Mouse (Mus musculus) kidney, embryonic 15.5 days (tissue): ENCODE results near the gene Iqcf4. TPM values are rescaled to one million over a fixed set of nuclear protein-coding genes. Genes with fewer than 3 reads are reported as not detected.
"Not testable (repeated sequence)": the region's sequence is repeated elsewhere in the genome, so short reads cannot be mapped to it uniquely, and the experiment has no call there.

ENCODE experiments used
- ATAC-seq: fragments of 200-750 bp; cut with Nextera tagmentation; replicated peaks from 2 replicates; pipeline ENCODE4 v1.8.0; 2017; ENCODE audit warnings: moderate TSS enrichment; ENCODE audit not compliant: low FRiP score
- H3K27ac ChIP-seq: fragments of 300-500 bp; sonication (generic); 2 replicates; pipeline ENCODE4 v1.5.1; 2015; ENCODE audit warnings: mild to moderate bottlenecking, inconsistent platforms
- H3K27me3 ChIP-seq: fragments of 300-500 bp; sonication (generic); 2 replicates; pipeline ENCODE4 v1.6.1; 2015; ENCODE audit warnings: inconsistent platforms
- H3K36me3 ChIP-seq: fragments of 300-500 bp; sonication (generic); 2 replicates; pipeline ENCODE4 v1.6.1; 2015; ENCODE audit warnings: inconsistent platforms
- H3K4me1 ChIP-seq: fragments of 300-500 bp; sonication (generic); 2 replicates; pipeline ENCODE4 v1.6.1; 2015; ENCODE audit warnings: inconsistent platforms
- H3K4me2 ChIP-seq: fragments of 300-500 bp; sonication (generic); 2 replicates; pipeline ENCODE4 v1.6.1; 2015; ENCODE audit warnings: moderate library complexity, mild to moderate bottlenecking, inconsistent platforms
- H3K4me3 ChIP-seq: fragments of 300-500 bp; sonication (generic); replicated peaks from 2 replicates; pipeline ENCODE4 v1.5.1; 2015; ENCODE audit warnings: mild to moderate bottlenecking, inconsistent platforms
- H3K9ac ChIP-seq: fragments of 300-500 bp; sonication (generic); 2 replicates; pipeline ENCODE4 v1.6.1; 2015; ENCODE audit warnings: mild to moderate bottlenecking, inconsistent platforms
- H3K9me3 ChIP-seq: fragments of 300-500 bp; sonication (generic); replicated peaks from 2 replicates; pipeline ENCODE4 v1.6.1; 2016; ENCODE audit warnings: inconsistent platforms
- WGBS: fragments of 180-500 bp; shearing (Covaris S2); methylation state at CpG from one replicate; pipeline ENCODE4 v1.1.7; 2015; ENCODE audit warnings: mixed read lengths; 5-methylcytosine and 5-hydroxymethylcytosine counted together
- polyA plus RNA-seq: library from polyadenylated mRNA; unstranded; fragments of >200 nt; fragmentation: Nextera tagmentation; extraction: Ambion mirVana; gene quantifications from 2 replicates; pipeline ENCODE4 v1.2.1, GENCODE M21; 2015

Iqcf4 gene
- polyA plus RNA-seq: not detected in 2 replicates

GRCm38 (mm10) chr9:106570896-106571295 is at the start of gene Iqcf4:
Gene Iqcf4 (minus strand): TSS chr9:106570996.
- H3K4me1 ChIP-seq: 0 out of 2 replicates have a peak, but pooled peaks cover 3% of the 10 kb centered on the region
- no peaks in the 10 kb centered on the region for H3K9me3 ChIP-seq
- no peak within 1 kb of the TSS for H3K9ac ChIP-seq
- ATAC-seq: no peak
- H3K4me2 ChIP-seq: no peak within 1 kb of the TSS
- H3K36me3 ChIP-seq: no peaks in the 10 kb centered on the region
- no peak within 1 kb of the TSS for H3K4me3 ChIP-seq
- H3K27me3 ChIP-seq: no peaks in the 10 kb centered on the region
- no peak within 1 kb of the TSS for H3K27ac ChIP-seq
- WGBS: 83% methylated on average over 7 of the region's 7 CpGs

DNA sequence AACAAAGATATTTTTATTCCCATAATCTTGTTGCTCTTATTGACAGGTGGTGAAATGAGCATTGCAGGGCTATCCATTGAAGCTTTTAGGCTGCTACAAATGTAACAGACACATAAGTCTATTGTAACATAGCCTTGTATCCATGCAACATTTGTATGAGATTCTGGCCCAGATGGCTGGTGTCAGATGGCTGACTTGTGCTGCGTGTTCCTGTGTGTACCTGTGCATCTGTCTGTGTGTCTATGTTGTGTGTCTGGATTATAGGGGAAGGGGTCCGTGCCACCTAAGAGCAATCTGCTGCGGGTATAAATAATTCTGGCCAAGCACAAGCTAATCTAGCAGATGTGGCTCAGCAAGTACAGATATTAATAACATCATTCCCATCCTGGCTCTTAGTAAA is 46.7 kb upstream of the Iqcf4 start:
- no peak for ATAC-seq
- Histone ChIP-seq H3K4me3 (no peak overlapping the region), H3K36me3 (no peaks in the 10 kb centered on the region), H3K9me3 (no peaks in the 10 kb centered on the region), H3K4me2 (no peak overlapping the region), H3K27me3 (no peaks in the 10 kb centered on the region), H3K9ac (no peak overlapping the region), H3K27ac (no peak overlapping the region), H3K4me1 (no peaks in the 10 kb centered on the region)
- 93% methylated on average over 3 of the region's 3 CpGs for WGBS

GRCm38 (mm10) chr9:106616306-106616705 is 45.5 kb upstream of the Iqcf4 start:
- no peak for ATAC-seq
- WGBS: 80% methylated on average over 9 of the region's 9 CpGs
- no peak overlapping the region for H3K27ac ChIP-seq
- no peak overlapping the region for H3K4me2 ChIP-seq
- no peaks in the 10 kb centered on the region for H3K36me3 ChIP-seq
- H3K27me3 ChIP-seq: no peaks in the 10 kb centered on the region
- H3K4me1 ChIP-seq: no peaks in the 10 kb centered on the region
- no peaks in the 10 kb centered on the region for H3K9me3 ChIP-seq
- no peak overlapping the region for H3K9ac ChIP-seq
- H3K4me3 ChIP-seq: no peak overlapping the region

DNA sequence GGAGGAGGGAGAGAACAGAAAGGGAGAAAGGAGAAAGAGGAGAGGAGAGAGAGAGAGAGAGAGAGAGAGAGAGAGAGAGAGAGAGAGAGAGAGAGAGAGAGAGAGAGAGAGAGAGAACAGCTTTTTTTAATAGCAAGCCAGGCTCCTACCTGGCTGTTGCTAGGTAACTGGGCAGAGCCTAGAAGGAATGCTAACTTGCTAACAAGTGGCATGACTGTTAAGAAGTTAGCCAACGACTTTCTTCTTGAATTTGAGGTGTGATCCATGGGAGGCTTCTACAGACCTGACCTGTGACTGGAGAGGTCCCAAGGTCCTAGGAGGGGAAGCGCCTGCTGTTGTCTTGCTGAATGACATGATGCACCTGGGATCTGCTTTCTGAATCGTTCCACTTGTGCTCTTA is 43.8 kb upstream of the Iqcf4 start:
- H3K36me3 ChIP-seq: no peaks in the 10 kb centered on the region
- H3K4me3 ChIP-seq: no peak overlapping the region
- H3K9me3 ChIP-seq: no peaks in the 10 kb centered on the region
- 26% methylated on average over 3 of the region's 3 CpGs for WGBS
- H3K4me1 ChIP-seq: no peaks in the 10 kb centered on the region
- H3K9ac ChIP-seq: no peak overlapping the region
- no peak overlapping the region for H3K4me2 ChIP-seq
- no peak for ATAC-seq
- H3K27ac ChIP-seq: no peak overlapping the region
- no peaks in the 10 kb centered on the region for H3K27me3 ChIP-seq

DNA sequence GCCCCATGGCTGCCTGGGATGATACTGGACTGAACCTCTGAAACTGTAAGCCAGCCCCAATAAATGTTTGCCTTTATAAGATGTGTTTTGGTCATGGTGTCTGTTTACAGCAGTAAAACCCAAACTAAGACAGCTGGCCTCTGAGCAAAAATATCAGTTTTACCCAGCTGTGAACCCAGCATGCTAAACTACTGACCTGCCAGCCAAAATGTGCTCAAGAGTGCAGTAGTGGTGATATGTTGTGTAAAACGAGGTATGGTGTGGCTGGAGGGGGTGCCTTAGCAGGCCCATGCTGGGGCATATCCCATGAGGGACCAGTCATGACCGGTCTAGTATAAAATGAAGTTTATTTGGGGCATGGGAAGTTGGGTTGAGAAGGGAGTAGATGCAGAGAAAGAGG is 43.2 kb upstream of the Iqcf4 start:
- Histone ChIP-seq H3K9me3 (no peaks in the 10 kb centered on the region), H3K27me3 (no peaks in the 10 kb centered on the region), H3K4me1 (no peaks in the 10 kb centered on the region), H3K9ac (no peak overlapping the region), H3K36me3 (no peaks in the 10 kb centered on the region), H3K27ac (no peak overlapping the region), H3K4me3 (no peak overlapping the region), H3K4me2 (no peak overlapping the region)
- no peak for ATAC-seq
- 63% methylated on average over 2 of the region's 2 CpGs for WGBS

- H3K36me3 ChIP-seq: no peaks in the 10 kb centered on the region
- H3K9me3 ChIP-seq: no peaks in the 10 kb centered on the region
- H3K4me2 ChIP-seq: no peak overlapping the region
- no peak overlapping the region for H3K4me3 ChIP-seq
- no peaks in the 10 kb centered on the region for H3K27me3 ChIP-seq
- no peak overlapping the region for H3K27ac ChIP-seq
- ATAC-seq: no peak
- WGBS: 82% methylated on average over 4 of the region's 4 CpGs
- no peaks in the 10 kb centered on the region for H3K4me1 ChIP-seq
- H3K9ac ChIP-seq: no peak overlapping the region
Observed at GRCm38 (mm10) chr9:106610727-106611126, 39.9 kb upstream of the Iqcf4 start.

- no peak overlapping the region for H3K27ac ChIP-seq
- H3K4me1 ChIP-seq: no peaks in the 10 kb centered on the region
- no peak overlapping the region for H3K4me2 ChIP-seq
- no peaks in the 10 kb centered on the region for H3K27me3 ChIP-seq
- H3K36me3 ChIP-seq: no peaks in the 10 kb centered on the region
- H3K9me3 ChIP-seq: no peaks in the 10 kb centered on the region
- no peak overlapping the region for H3K4me3 ChIP-seq
- no peak overlapping the region for H3K9ac ChIP-seq
- WGBS: 31% methylated on average over 8 of the region's 8 CpGs
- ATAC-seq: no peak
Observed at GRCm38 (mm10) chr9:106600546-106600945, 29.8 kb upstream of the Iqcf4 start.

GRCm38 (mm10) chr9:106598466-106598865 is 27.7 kb upstream of the Iqcf4 start:
- H3K9me3 ChIP-seq: no peaks in the 10 kb centered on the region
- no peak overlapping the region for H3K4me3 ChIP-seq
- no peak overlapping the region for H3K9ac ChIP-seq
- H3K4me1 ChIP-seq: no peaks in the 10 kb centered on the region
- no peak overlapping the region for H3K27ac ChIP-seq
- 42% methylated on average over 7 of the region's 7 CpGs for WGBS
- no peak for ATAC-seq
- no peaks in the 10 kb centered on the region for H3K27me3 ChIP-seq
- no peak overlapping the region for H3K4me2 ChIP-seq
- H3K36me3 ChIP-seq: no peaks in the 10 kb centered on the region

DNA sequence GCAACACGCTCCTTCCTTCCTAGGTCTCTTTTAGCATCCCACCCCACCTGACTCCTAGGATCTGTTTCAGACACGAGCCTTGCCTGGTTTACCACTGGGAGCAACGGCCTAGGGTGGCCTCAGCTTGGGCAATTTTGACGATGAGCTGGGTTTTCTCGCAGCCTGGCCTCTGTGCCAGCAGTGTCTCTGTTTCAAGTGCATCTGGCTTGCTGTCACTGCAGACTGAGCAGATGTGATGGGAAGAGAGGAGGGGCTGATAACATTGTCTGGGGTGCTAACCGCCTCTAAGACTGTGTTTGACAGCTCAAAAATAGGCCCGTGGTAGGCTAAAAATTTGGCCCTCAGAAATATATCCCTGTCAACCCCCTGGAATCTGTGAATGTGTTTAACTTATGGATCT is 25.0 kb upstream of the Iqcf4 start:
- Histone ChIP-seq H3K27me3 (no peaks in the 10 kb centered on the region), H3K36me3 (no peaks in the 10 kb centered on the region), H3K4me2 (no peak overlapping the region), H3K9me3 (no peaks in the 10 kb centered on the region), H3K4me3 (no peak overlapping the region), H3K27ac (no peak overlapping the region), H3K9ac (no peak overlapping the region), H3K4me1 (no peaks in the 10 kb centered on the region)
- no peak for ATAC-seq
- 75% methylated on average over 7 of the region's 7 CpGs for WGBS

DNA sequence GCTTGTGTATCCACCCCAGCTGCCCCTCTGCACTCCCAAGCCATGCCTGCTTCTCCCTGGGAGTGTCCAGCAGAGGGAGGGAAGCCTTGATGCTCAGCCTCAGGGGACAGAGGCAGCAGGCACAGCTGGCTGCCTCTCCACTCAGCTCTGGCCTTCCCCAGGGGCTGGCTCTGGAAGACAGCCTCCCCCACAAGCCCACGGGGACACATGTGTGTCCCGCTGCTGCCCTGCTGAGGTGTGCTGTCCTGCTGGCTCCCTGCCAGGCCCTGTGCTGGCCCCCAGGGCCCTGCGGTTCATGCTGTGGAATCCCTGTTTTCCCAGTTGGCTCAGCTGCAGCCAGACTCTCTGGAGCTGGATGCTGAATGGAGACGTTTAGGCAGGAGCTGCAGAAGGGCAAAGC is 24.6 kb upstream of the Iqcf4 start:
- H3K4me2 ChIP-seq, H3K9me3 ChIP-seq, H3K27ac ChIP-seq, H3K27me3 ChIP-seq, H3K9ac ChIP-seq, H3K36me3 ChIP-seq, H3K4me1 ChIP-seq, H3K4me3 ChIP-seq: not testable (repeated sequence)
- WGBS: 16% methylated on average over 4 of the region's 4 CpGs
- ATAC-seq: peak; percentile 62; the same call in 1 of the 2 replicates

DNA sequence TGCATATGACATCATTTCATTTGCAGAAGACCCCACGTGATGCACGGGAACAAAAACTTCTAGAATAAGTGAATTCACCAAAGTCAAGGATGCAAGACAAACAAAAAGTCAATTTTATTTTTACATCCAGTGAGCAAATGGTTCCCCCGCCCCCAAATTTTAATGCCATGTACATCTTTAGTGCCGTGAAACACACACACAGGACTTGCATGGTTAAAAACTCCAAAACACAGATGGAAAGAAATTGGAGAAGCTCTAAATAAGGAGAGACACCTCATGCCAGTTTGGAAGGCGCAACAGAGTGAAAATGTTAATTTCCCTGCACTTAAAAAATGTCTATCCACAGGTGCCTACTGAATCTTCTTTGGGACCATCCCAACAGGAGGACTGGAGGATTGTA is 21.4 kb upstream of the Iqcf4 start:
- no peak overlapping the region for H3K4me2 ChIP-seq
- no peak for ATAC-seq
- no peaks in the 10 kb centered on the region for H3K9me3 ChIP-seq
- H3K9ac ChIP-seq: no peak overlapping the region
- H3K27me3 ChIP-seq: no peaks in the 10 kb centered on the region
- H3K4me3 ChIP-seq: no peak overlapping the region
- H3K4me1 ChIP-seq: no peaks in the 10 kb centered on the region
- H3K36me3 ChIP-seq: no peaks in the 10 kb centered on the region
- 88% methylated on average over 5 of the region's 5 CpGs for WGBS
- no peak overlapping the region for H3K27ac ChIP-seq

DNA sequence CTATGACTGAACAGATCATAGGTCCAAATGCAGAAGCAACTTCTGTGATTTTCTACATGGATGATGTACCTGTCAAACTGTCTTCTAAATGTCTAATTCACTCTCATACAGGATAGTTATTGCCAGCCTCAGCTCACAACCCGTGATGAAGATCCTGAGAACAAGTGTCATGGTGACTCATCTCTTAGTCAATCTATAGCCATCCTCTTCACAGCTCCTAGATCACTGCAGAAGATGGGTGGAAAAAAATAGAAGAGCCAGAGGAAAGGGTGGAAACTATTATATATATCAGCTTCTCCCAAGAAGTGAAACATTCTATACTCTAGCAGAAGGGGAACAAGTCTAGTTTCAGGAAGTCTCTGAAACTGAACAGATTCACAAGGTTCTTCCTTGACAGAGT is 11.8 kb upstream of the Iqcf4 start:
- Histone ChIP-seq H3K27me3 (no peaks in the 10 kb centered on the region), H3K4me3 (no peak overlapping the region), H3K4me2 (no peak overlapping the region), H3K27ac (no peak overlapping the region), H3K36me3 (no peaks in the 10 kb centered on the region), H3K9me3 (no peaks in the 10 kb centered on the region), H3K4me1 (no peaks in the 10 kb centered on the region), H3K9ac (no peak overlapping the region)
- ATAC-seq: no peak
- 83% methylated on average over 1 of the region's 1 CpGs for WGBS

DNA sequence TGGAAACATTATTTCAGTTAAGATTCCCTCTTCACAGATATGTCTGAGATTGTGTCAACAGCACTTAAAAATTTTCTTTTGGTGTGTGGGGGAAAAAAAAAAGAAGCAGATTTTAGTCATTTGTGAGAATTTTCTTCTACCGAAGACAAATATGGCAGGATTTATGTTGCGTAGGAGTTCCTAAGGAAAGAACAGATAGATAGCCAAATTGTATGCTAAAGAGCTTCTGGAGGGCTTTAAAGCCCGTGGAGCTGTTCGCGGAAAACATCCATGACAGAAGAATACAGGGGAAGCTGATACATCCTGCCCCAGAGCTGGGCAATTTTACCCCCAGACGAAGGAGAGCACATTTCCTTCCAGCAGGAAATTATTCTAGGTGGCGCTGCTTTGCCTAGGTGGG is 9.2 kb upstream of the Iqcf4 start:
- H3K27me3 ChIP-seq: no peaks in the 10 kb centered on the region
- no peak for ATAC-seq
- no peak overlapping the region for H3K4me2 ChIP-seq
- 86% methylated on average over 7 of the region's 7 CpGs for WGBS
- H3K4me1 ChIP-seq: no peaks in the 10 kb centered on the region
- no peak overlapping the region for H3K27ac ChIP-seq
- no peak overlapping the region for H3K9ac ChIP-seq
- no peaks in the 10 kb centered on the region for H3K36me3 ChIP-seq
- H3K9me3 ChIP-seq: no peaks in the 10 kb centered on the region
- H3K4me3 ChIP-seq: no peak overlapping the region
